Mouse (Mus musculus): ENCODE results near the gene Lhx6.

GRCm38 (mm10) chr2:36108615-36109014 lies 3.4 kb upstream of the Lhx6 start:
- TF ChIP-seq CTCF (IDR thresholded peaks at IDR 0.05; ENCODE audit: insufficient read depth, low read length) (no peak), POLR2A (IDR thresholded peaks at IDR 0.05; ENCODE audit: borderline replicate concordance, extremely low read depth, low read depth, low read length) (no peak)

All from lung, adult 2 months (tissue).